Mouse (Mus musculus) activated CD4-positive, CD25-positive, alpha-beta regulatory T cell, adult 4 months (primary cell): Measurements from ENCODE around the gene Mars2. TPM values are rescaled to one million over a fixed set of nuclear protein-coding genes. Genes with fewer than 3 reads are reported as not detected.

Source experiments
- ATAC-seq: one replicate; pipeline ENCODE4 v1.8.0; 2017
- polyA plus RNA-seq, 2 experiments: library from polyadenylated mRNA; unstranded; fragments of 100-300 nt; shearing (Covaris generic); gene quantifications; one replicate each; pipeline ENCODE4 v1.2.1; 2017

Gene Mars2
- polyA plus RNA-seq, 2 experiments from 2014 or later = 2.6 to 2.7 TPM

DNA sequence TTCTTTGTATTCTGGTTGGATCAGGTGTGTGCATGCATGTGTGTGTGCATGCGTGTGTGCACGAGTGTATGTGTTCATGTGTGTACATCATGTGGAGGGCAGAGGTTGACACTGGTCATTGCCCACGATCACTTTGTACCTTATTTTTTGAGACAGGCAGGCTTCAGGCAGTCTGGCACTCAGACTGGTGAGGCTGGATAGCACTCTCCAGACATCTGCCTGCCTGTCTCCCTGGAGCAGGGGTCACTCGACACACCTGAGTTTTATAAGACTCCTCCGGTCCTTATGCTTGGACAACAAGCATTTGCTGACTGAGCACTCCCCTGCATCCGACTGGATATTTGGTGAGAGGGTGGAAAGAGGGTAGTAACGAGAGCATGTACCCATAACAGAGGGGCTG, 14.0 kb upstream of the Mars2 start:
- ATAC-seq = no peak

DNA sequence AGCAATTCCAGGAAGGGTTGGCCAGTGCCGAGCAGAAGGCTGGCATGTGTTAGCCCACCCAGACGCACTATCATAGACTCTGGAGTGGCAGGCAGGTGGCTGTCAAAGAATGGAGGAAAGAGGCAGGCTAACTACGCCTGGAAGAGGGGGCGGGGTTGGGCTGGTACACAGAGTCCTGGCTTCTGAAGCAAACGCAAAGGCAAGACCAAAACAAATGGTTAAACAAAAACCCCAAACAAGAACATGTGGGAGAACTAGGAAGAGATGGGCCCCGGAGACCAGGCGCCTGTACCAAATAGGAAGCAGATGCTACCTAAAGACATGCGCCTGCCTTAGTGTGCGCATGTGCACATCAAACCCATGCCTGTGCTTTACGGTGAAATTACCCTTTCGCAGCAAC, 12.9 kb upstream of the Mars2 start:
- no peak for ATAC-seq

- ATAC-seq = no peak
Measured at GRCm38 (mm10) chr1:55225398-55225797, 11.6 kb upstream of the Mars2 start.

- no peak for ATAC-seq
Measured at GRCm38 (mm10) chr1:55226011-55226857, 10.7 kb upstream of the Mars2 start, which contains the start of gene Rftn2. TSS of gene Rftn2 (minus strand) at chr1:55226782.

DNA sequence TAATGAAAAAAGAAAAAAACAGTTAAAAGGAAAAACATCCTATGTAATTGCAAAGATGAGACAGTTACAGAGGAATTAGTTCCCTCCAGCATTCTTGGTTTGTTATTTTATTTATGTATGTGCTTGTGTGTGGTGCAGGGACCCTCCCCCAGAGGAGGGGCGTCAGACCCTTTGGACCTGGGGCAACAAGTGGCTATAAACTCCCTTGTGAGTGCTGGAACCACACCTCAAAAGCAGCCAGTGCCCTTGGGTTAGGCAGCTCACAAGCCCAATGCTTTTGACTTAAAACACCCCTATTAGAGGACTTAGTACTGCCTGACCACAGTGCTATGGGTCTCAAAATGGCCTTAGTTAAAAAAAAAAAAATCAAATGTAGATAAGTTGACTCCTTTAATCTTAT, 9.6 kb upstream of the Mars2 start:
- ATAC-seq = no peak

GRCm38 (mm10) chr1:55228256-55228884, 8.6 kb upstream of the Mars2 start:
- no peak for ATAC-seq

GRCm38 (mm10) chr1:55234910-55235520, 2.0 kb upstream of the Mars2 start:
- ATAC-seq = no peak

DNA sequence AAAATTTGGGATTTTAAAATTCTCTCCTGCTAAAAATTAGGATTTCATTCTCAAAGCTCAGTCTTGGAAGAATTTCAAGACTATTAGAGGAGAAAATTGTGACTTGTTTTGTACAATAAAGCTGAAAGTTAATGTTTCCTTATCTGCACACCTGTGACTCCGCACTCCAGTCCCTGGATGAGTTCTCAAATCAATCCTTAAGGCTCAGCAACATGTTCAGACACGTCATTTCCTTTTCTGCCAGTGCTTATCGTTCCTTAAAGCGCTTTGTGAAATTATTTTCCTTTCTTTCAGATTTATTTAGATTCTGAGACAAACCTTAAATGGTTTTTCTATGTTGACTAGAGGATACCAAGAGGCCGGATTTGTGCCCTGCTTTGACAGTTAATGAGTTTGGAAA, 490 bp upstream of the Mars2 start:
- ATAC-seq = no peak

DNA sequence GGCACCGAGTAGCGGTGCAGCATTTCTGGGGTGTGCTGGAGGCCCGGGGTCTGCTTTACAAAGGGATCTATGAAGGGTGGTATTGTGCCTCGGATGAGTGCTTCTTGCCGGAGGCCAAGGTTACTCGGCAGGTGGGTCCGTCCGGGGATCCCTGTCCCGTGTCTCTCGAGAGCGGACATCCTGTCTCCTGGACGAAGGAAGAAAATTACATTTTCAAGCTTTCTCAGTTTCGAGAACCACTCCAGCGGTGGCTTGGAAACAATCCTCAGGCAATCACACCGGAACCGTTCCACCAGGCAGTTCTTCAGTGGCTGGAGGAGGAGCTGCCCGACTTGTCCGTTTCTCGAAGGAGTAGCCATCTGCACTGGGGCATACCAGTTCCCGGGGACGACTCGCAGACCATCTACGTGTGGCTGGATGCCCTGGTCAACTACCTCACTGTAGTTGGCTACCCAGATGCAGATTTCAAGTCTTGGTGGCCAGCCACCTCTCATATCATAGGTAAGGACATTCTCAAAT, 725 bp downstream of the Mars2 start:
- no peak for ATAC-seq

- ATAC-seq = no peak
Measured at GRCm38 (mm10) chr1:55238496-55238895, 1.5 kb downstream of the Mars2 start.

DNA sequence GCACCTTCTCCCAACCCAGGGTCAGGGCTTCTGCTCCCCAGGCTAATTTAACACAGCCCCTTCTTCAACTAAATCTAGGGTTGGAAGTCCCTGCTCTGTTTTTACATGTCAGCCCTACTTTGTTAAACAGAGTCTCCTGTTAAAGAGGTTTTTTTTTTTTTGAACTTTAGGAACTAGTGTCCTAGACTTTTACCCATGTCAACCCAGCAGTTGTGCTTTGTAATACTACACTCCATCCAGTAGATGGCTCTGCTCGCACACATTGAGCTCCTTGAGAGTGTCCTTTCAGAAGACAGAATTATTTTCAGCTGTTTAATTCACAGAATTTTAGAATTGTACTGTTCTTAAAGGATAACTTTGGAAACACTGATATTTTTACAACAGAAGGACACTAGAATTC, 2.3 kb downstream of the Mars2 start:
- peak; percentile 31 for ATAC-seq

GRCm38 (mm10) chr1:55246374-55246773, 9.4 kb downstream of the Mars2 start:
- ATAC-seq = no peak

- no peak for ATAC-seq
Measured at GRCm38 (mm10) chr1:55264385-55264784, 27.4 kb downstream of the Mars2 start.

DNA sequence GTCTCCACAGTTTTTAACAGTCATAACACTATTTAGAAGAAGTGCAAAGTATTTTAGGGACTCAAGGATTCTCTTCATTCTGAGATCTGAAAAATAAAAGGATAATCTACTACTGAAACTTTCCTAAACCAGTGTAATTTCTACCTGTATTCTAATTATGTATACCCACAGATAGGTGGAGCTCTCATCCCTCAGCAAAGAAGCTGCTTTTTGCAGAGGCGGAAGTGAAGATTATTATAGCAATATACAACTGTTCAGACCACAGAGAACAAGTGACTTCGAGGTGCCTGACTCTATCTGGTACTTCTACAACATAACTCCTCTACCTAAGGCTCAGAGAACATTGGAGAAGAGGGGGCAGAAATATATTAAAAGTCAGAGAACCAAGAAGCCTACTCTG, 28.5 kb downstream of the Mars2 start:
- ATAC-seq = no peak

GRCm38 (mm10) chr1:55279081-55279480, 42.1 kb downstream of the Mars2 start:
- no peak for ATAC-seq

Other genes starting within 250 kb of the Mars2 start
- 100 to 1,000 TPM; 412 to 421 TPM for gene Sf3b1, start 209.7 kb upstream of the Mars2 start, polyA plus RNA-seq
- 10 to 100 TPM; 15.4 to 20.7 TPM for gene Coq10b, start 184.4 kb upstream of the Mars2 start, polyA plus RNA-seq
- gene Hspe1, start 149.0 kb upstream of the Mars2 start, polyA plus RNA-seq = 100 to 1,000 TPM; 161 to 194 TPM
- 100 to 1,000 TPM; 131 to 198 TPM for gene Hspd1, start 148.9 kb upstream of the Mars2 start, polyA plus RNA-seq
- gene Mob4, start 105.9 kb upstream of the Mars2 start, polyA plus RNA-seq = 100 to 1,000 TPM in 1 of 2 experiments, 10 to 100 TPM in 1; 97.5 to 143 TPM
- gene Rftn2, start 10.4 kb upstream of the Mars2 start, polyA plus RNA-seq = 1 to 10 TPM; 2.8 to 3.5 TPM
- gene Boll, start 126.3 kb downstream of the Mars2 start, polyA plus RNA-seq = under 1 TPM in 1 of 2 experiments, not detected in 1; 0.33 TPM
- gene Plcl1, start 168.7 kb downstream of the Mars2 start, polyA plus RNA-seq = 1 to 10 TPM; 1.5 to 2.6 TPM